Mouse (Mus musculus): Measurements from ENCODE around the gene 1700122O11Rik. TPM values are rescaled to one million over a fixed set of nuclear protein-coding genes. Genes with fewer than 3 reads are reported as not detected.

1700122O11Rik gene
- not detected in 2 replicates for polyA plus RNA-seq (2012; rRNA removed)

DNA sequence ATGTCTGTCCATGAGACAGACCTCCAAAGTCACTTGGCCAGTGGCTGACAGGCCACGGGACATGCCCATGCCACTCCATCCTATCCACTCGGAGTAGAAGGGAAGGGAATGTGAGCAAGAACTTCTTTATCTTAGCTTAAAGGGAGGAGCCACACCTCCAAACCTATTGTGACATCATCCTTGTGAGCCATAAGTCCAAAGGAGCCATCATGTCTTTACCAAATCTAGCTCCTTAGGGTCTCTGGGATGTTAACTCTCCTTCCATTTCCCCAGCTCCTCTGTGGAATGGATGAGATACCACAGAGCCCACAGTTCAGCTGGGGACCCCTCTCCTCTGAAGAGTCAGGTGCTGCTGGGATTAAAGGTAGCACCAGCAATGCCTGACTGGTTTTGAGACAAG is at the start of gene 1700122O11Rik:
Gene 1700122O11Rik, minus strand, starts transcription at position 101 of the 400 bp plus-strand sequence.
- no peak for DNase-seq (ENCODE audit: low read depth in 1 of 2, low spot score in 2 of 2)
- WGBS: 94% methylated on average over 2 of the region's 2 CpGs
- TF ChIP-seq POLR2A (IDR thresholded peaks at IDR 0.05; ENCODE audit: low read depth, low read length) (no peak), CTCF (IDR thresholded peaks at IDR 0.05; ENCODE audit: extremely low read depth, insufficient read depth, insufficient read length, insufficient replicate concordance) (no peak)
- H3K27ac ChIP-seq (ENCODE audit: insufficient read depth, low read length): no peak within 1 kb of the TSS
- no peaks in the 10 kb centered on the region for H3K36me3 ChIP-seq (ENCODE audit: control insufficient read depth, insufficient read depth, low read length)
- H3K4me3 ChIP-seq (ENCODE audit: extremely low read depth, insufficient read depth, insufficient read length): no peak within 1 kb of the TSS
- peaks cover 20% of the 10 kb centered on the region; the same call in 1 of the 2 replicates for H3K4me1 ChIP-seq (ENCODE audit: control insufficient read depth, insufficient read depth, insufficient read length)
- H3K27me3 ChIP-seq (ENCODE audit: control insufficient read depth, insufficient read depth, low read length): no peaks in the 10 kb centered on the region

DNA sequence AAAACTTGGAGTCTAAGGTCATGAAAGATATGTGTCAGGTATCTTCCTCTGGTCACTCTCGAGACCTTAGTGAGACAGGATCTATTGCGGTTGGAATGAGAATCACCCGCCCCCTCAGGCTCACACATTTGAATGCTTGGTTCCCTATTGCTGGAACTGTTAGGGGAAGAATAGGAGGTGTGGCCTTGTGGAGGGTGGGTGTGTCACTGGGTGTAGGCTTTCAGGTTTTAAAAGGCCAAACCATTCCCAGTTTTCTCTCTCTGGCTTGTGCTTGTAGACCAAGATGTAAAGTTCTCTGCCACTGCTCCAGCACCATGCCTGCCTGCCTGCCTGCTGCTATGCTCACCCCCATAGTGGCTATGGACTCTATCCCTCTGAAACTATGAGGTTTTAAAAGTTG is 42.5 kb upstream of the 1700122O11Rik start:
- no peaks in the 10 kb centered on the region for H3K27me3 ChIP-seq (ENCODE audit: control insufficient read depth, insufficient read depth, low read length)
- H3K36me3 ChIP-seq (ENCODE audit: control insufficient read depth, insufficient read depth, low read length): no peaks in the 10 kb centered on the region
- 49% methylated on average over 3 of the region's 3 CpGs for WGBS
- no peak overlapping the region for H3K27ac ChIP-seq (ENCODE audit: insufficient read depth, low read length)
- no peak overlapping the region for H3K4me3 ChIP-seq (ENCODE audit: extremely low read depth, insufficient read depth, insufficient read length)
- no peaks in the 10 kb centered on the region for H3K4me1 ChIP-seq (ENCODE audit: control insufficient read depth, insufficient read depth, insufficient read length)
- no peak for TF ChIP-seq CTCF (IDR thresholded peaks at IDR 0.05; ENCODE audit: extremely low read depth, insufficient read depth, insufficient read length, insufficient replicate concordance)
- no peak for TF ChIP-seq POLR2A (IDR thresholded peaks at IDR 0.05; ENCODE audit: low read depth, low read length)
- no peak for DNase-seq (ENCODE audit: low read depth in 1 of 2, low spot score in 2 of 2)

- no peak overlapping the region for H3K4me3 ChIP-seq (ENCODE audit: extremely low read depth, insufficient read depth, insufficient read length)
- DNase-seq (ENCODE audit: low read depth in 1 of 2, low spot score in 2 of 2): no peak
- H3K27ac ChIP-seq (ENCODE audit: insufficient read depth, low read length): no peak overlapping the region
- 84% methylated on average over 5 of the region's 5 CpGs for WGBS
- H3K27me3 ChIP-seq (ENCODE audit: control insufficient read depth, insufficient read depth, low read length): no peaks in the 10 kb centered on the region; the same call in 1 of the 2 replicates
- no peaks in the 10 kb centered on the region for H3K36me3 ChIP-seq (ENCODE audit: control insufficient read depth, insufficient read depth, low read length)
- TF ChIP-seq CTCF (IDR thresholded peaks at IDR 0.05; ENCODE audit: extremely low read depth, insufficient read depth, insufficient read length, insufficient replicate concordance): no peak
- TF ChIP-seq POLR2A (IDR thresholded peaks at IDR 0.05; ENCODE audit: low read depth, low read length): no peak
- no peaks in the 10 kb centered on the region for H3K4me1 ChIP-seq (ENCODE audit: control insufficient read depth, insufficient read depth, insufficient read length)
Observed at GRCm38 (mm10) chr17:48067729-48068128, 29.6 kb upstream of the 1700122O11Rik start.

GRCm38 (mm10) chr17:48067083-48067614 is 29.1 kb upstream of the 1700122O11Rik start:
- Histone ChIP-seq H3K4me3 (ENCODE audit: extremely low read depth, insufficient read depth, insufficient read length) (no peak overlapping the region), H3K36me3 (ENCODE audit: control insufficient read depth, insufficient read depth, low read length) (no peaks in the 10 kb centered on the region), H3K4me1 (ENCODE audit: control insufficient read depth, insufficient read depth, insufficient read length) (no peaks in the 10 kb centered on the region), H3K27me3 (ENCODE audit: control insufficient read depth, insufficient read depth, low read length) (no peaks in the 10 kb centered on the region; the same call in 1 of the 2 replicates), H3K27ac (ENCODE audit: insufficient read depth, low read length) (no peak overlapping the region)
- 77% methylated on average over 10 of the region's 10 CpGs for WGBS
- DNase-seq (ENCODE audit: low read depth in 1 of 2, low spot score in 2 of 2): no peak
- TF ChIP-seq CTCF (IDR thresholded peaks at IDR 0.05; ENCODE audit: extremely low read depth, insufficient read depth, insufficient read length, insufficient replicate concordance) (no peak), POLR2A (IDR thresholded peaks at IDR 0.05; ENCODE audit: low read depth, low read length) (no peak)

GRCm38 (mm10) chr17:48065081-48065501 is 27.0 kb upstream of the 1700122O11Rik start:
- H3K36me3 ChIP-seq (ENCODE audit: control insufficient read depth, insufficient read depth, low read length): no peaks in the 10 kb centered on the region
- WGBS: 82% methylated on average over 5 of the region's 5 CpGs
- H3K4me1 ChIP-seq (ENCODE audit: control insufficient read depth, insufficient read depth, insufficient read length): no peaks in the 10 kb centered on the region
- no peak for DNase-seq (ENCODE audit: low read depth in 1 of 2, low spot score in 2 of 2)
- TF ChIP-seq CTCF (IDR thresholded peaks at IDR 0.05; ENCODE audit: extremely low read depth, insufficient read depth, insufficient read length, insufficient replicate concordance) (no peak), POLR2A (IDR thresholded peaks at IDR 0.05; ENCODE audit: low read depth, low read length) (no peak)
- no peak overlapping the region for H3K4me3 ChIP-seq (ENCODE audit: extremely low read depth, insufficient read depth, insufficient read length)
- no peak overlapping the region for H3K27ac ChIP-seq (ENCODE audit: insufficient read depth, low read length)
- H3K27me3 ChIP-seq (ENCODE audit: control insufficient read depth, insufficient read depth, low read length): no peaks in the 10 kb centered on the region; the same call in 1 of the 2 replicates

- no peaks in the 10 kb centered on the region; the same call in 1 of the 2 replicates for H3K27me3 ChIP-seq (ENCODE audit: control insufficient read depth, insufficient read depth, low read length)
- no peaks in the 10 kb centered on the region for H3K36me3 ChIP-seq (ENCODE audit: control insufficient read depth, insufficient read depth, low read length)
- no peaks in the 10 kb centered on the region for H3K4me1 ChIP-seq (ENCODE audit: control insufficient read depth, insufficient read depth, insufficient read length)
- DNase-seq (ENCODE audit: low read depth in 1 of 2, low spot score in 2 of 2): no peak
- H3K27ac ChIP-seq (ENCODE audit: insufficient read depth, low read length): no peak overlapping the region
- TF ChIP-seq POLR2A (IDR thresholded peaks at IDR 0.05; ENCODE audit: low read depth, low read length): no peak
- TF ChIP-seq CTCF (IDR thresholded peaks at IDR 0.05; ENCODE audit: extremely low read depth, insufficient read depth, insufficient read length, insufficient replicate concordance): no peak
- no peak overlapping the region for H3K4me3 ChIP-seq (ENCODE audit: extremely low read depth, insufficient read depth, insufficient read length)
- 53% methylated on average over 10 of the region's 10 CpGs for WGBS
Observed at GRCm38 (mm10) chr17:48064196-48064843, 26.2 kb upstream of the 1700122O11Rik start.

- 22% methylated on average over 12 of the region's 12 CpGs for WGBS
- H3K4me1 ChIP-seq (ENCODE audit: control insufficient read depth, insufficient read depth, insufficient read length): no peaks in the 10 kb centered on the region
Observed at GRCm38 (mm10) chr17:48057382-48057781, 19.3 kb upstream of the 1700122O11Rik start.

More at GRCm38 (mm10) chr17:48057382-48057781, 19.3 kb upstream of the 1700122O11Rik start:
- H3K4me3 ChIP-seq (ENCODE audit: extremely low read depth, insufficient read depth, insufficient read length): no peak overlapping the region
- TF ChIP-seq CTCF (IDR thresholded peaks at IDR 0.05; ENCODE audit: extremely low read depth, insufficient read depth, insufficient read length, insufficient replicate concordance) (no peak), POLR2A (IDR thresholded peaks at IDR 0.05; ENCODE audit: low read depth, low read length) (no peak)
- H3K36me3 ChIP-seq (ENCODE audit: control insufficient read depth, insufficient read depth, low read length): no peaks in the 10 kb centered on the region
- H3K27ac ChIP-seq (ENCODE audit: insufficient read depth, low read length): no peak overlapping the region
- peaks cover 3% of the 10 kb centered on the region; the same call in 1 of the 2 replicates for H3K27me3 ChIP-seq (ENCODE audit: control insufficient read depth, insufficient read depth, low read length)
- DNase-seq (ENCODE audit: low read depth in 1 of 2, low spot score in 2 of 2): no peak

All from spleen, adult 2 months (tissue).